Mouse (Mus musculus): ENCODE data around the gene 1190005I06Rik. TPM values are rescaled to one million over a fixed set of nuclear protein-coding genes. Genes with fewer than 3 reads are reported as not detected.

The 1190005I06Rik gene
- polyA plus RNA-seq (2016; fragmentation: Nextera tagmentation; extraction: Ambion mirVana), result 5.8 and 6.0 TPM in 2 replicates

DNA sequence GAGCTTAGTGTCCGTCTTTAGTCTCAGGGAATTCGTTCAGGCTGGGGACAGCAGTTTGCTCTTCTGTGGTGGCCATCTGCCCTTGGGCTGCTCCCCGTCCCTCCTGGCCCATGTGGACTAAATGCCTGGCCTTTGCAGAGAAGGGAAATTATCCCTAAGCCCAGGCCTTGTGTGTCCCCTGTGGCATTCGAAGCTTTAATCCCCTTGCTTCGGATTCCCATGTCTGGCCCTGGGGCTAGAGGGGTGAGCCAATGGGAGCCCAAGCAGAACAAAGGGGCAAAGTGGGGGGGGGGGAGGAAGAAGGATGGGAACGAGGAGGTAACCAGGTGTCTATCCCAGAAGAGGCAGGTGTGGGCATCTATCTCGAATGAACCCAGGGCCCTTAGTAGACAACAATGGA lies at the start of gene 1190005I06Rik:
Gene 1190005I06Rik (minus strand): TSS at position 101 of the 400 bp plus-strand sequence.
- Histone ChIP-seq H3K27me3 (no peaks in the 10 kb centered on the region), H3K27ac (no peak within 1 kb of the TSS), H3K4me2 (no peak within 1 kb of the TSS), H3K9me3 (no peaks in the 10 kb centered on the region), H3K9ac (replicated peaks) (no peak within 1 kb of the TSS), H3K36me3 (peaks cover 10% of the 10 kb centered on the region; the same call in 1 of the 2 replicates), H3K4me3 (replicated peaks) (no peak within 1 kb of the TSS), H3K4me1 (replicated peaks) (no peaks in the 10 kb centered on the region; the same call in 1 of the 2 replicates)
- WGBS, result 59% methylated on average over 7 of the region's 7 CpGs
- ATAC-seq (ENCODE audit: insufficient number of reproducible peaks, insufficient read depth, low FRiP score, low TSS enrichment, low read depth), result no peak

DNA sequence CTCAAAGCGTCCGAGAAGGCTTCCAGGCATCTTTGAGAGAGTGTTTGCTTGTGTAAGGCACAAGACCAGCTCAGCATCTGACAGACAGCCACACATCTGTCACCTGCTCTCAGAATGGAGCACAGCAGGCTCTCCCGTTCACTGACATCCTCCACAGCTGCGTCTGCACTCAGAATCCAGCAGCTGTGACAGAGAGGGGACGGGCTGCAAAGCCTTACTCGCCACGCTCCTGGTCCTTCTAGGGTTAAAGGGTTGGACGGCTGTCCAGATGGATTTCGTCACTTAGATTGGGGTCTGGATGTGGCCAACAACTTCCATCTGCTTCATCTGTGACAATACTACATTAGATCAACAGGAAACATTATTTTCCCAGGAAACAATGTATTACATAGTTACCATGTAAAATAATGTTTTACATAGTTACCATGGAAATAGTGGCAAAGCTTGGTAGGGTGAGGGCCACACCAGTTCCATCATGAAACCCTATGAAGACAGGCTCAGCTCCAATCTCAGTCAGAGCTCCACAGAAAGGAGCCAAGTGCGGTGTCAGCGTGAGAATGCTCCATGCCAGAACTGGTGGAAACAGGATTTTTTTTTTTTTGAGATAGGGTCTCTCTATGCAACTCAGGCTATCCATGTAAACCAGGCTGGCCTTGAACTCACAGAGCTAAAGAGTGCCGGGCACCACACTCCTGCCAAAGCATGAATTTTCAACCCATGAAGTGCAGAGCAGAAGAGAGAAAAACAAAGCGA lies 49.1 kb upstream of the 1190005I06Rik start:
- H3K4me2 ChIP-seq, result no peak overlapping the region
- 44% methylated on average over 13 of the region's 13 CpGs for WGBS
- no peaks in the 10 kb centered on the region for H3K36me3 ChIP-seq
- H3K27me3 ChIP-seq, result peaks cover 9% of the 10 kb centered on the region
- peaks cover 10% of the 10 kb centered on the region; the same call in 1 of the 2 replicates for H3K4me1 ChIP-seq (replicated peaks)
- no peak for ATAC-seq (ENCODE audit: insufficient number of reproducible peaks, insufficient read depth, low FRiP score, low TSS enrichment, low read depth)
- no peak overlapping the region for H3K4me3 ChIP-seq (replicated peaks)
- H3K9me3 ChIP-seq, result peaks cover 6% of the 10 kb centered on the region; the same call in 1 of the 2 replicates
- no peak overlapping the region for H3K27ac ChIP-seq
- H3K9ac ChIP-seq (replicated peaks), result no peak overlapping the region

DNA sequence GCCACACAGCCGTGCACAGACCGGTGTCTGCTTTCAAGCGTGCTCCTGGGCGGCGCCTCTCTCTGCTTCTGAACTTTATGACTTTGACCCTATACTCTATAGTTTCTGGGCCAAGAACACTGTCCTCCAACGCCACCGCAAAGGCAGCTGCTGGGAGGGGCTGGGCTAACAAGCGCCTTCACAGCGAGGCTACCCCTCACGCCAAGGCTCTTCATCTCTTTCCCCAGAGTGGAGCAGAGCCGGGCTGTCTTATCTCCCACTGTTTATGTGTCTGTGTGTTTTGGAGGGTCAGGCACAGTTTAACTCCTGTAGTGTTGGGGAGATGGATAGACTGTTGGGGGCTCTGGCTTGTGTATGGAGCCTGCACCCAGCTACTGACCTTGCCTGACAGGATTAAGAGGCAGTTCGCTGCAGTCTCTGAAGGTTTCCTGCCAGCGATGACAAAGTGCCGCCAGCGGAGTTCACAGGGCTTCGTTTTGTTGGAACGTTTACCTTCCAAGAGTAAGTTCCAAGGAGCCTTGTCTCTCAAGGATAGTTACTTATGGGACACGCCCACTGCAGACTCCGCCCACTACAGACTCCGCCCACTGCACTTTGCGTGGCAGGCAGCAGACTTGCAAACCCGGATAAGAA lies 46.5 kb upstream of the 1190005I06Rik start:
- Histone ChIP-seq H3K36me3 (no peaks in the 10 kb centered on the region), H3K4me1 (replicated peaks) (peaks cover 9% of the 10 kb centered on the region; the same call in 1 of the 2 replicates), H3K27me3 (0 out of 2 replicates have a peak, but pooled peaks cover 6% of the 10 kb centered on the region), H3K9ac (replicated peaks) (no peak overlapping the region), H3K4me2 (no peak overlapping the region), H3K9me3 (peaks cover 6% of the 10 kb centered on the region; the same call in 1 of the 2 replicates), H3K4me3 (replicated peaks) (no peak overlapping the region), H3K27ac (no peak overlapping the region)
- ATAC-seq (ENCODE audit: insufficient number of reproducible peaks, insufficient read depth, low FRiP score, low TSS enrichment, low read depth), result no peak
- WGBS, result 20% methylated on average over 22 of the region's 22 CpGs

DNA sequence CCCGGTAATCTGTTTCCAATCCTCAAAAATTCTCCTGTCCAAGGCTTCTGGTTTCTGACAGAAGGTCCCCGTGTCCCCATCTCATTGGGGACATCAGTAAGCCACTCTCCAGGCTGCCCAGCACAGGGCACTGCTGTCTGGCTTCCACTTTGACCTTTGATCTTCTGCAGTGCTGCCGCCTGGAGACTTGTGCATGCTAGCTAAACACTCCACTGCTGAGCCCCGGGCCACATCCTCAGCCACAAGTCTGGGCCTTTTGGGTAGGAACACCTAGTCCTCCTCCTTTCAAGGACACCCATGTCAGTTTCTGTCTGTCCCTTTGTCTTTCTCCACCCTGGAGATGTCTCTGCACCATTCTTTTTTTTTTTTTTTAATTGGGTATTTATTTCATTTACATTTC lies 45.5 kb upstream of the 1190005I06Rik start:
- H3K27ac ChIP-seq, result no peak overlapping the region
- no peaks in the 10 kb centered on the region for H3K36me3 ChIP-seq
- no peak overlapping the region for H3K4me2 ChIP-seq
- no peak for ATAC-seq (ENCODE audit: insufficient number of reproducible peaks, insufficient read depth, low FRiP score, low TSS enrichment, low read depth)
- H3K4me1 ChIP-seq (replicated peaks), result peaks cover 9% of the 10 kb centered on the region; the same call in 1 of the 2 replicates
- H3K4me3 ChIP-seq (replicated peaks), result no peak overlapping the region
- H3K9ac ChIP-seq (replicated peaks), result no peak overlapping the region
- WGBS, result 48% methylated on average over 4 of the region's 4 CpGs
- peaks cover 14% of the 10 kb centered on the region; the same call in 1 of the 2 replicates for H3K27me3 ChIP-seq
- peaks cover 2% of the 10 kb centered on the region; the same call in 1 of the 2 replicates for H3K9me3 ChIP-seq

DNA sequence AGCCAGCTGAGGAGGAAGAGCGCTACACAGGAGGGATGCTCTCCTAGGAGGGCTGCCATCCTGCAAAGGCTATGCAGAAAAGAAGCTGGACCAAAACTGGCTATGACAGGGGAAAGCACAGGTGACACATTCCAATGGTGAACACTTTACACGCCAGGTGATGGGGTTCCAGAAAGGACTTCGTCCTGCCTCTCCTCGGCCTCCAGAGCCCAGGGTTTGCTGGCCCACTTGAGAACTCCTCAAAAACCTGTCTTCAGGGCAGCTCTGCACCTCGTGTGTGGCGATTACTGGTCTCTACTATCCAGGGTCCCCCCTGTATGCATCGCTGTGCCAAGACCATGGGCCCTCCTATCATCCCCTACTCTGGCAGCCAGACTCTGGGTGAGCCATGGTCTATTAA lies 41.1 kb upstream of the 1190005I06Rik start:
- H3K27me3 ChIP-seq, result peaks cover 9% of the 10 kb centered on the region; the same call in 1 of the 2 replicates
- WGBS, result 87% methylated on average over 7 of the region's 7 CpGs
- no peak overlapping the region for H3K4me3 ChIP-seq (replicated peaks)
- ATAC-seq (ENCODE audit: insufficient number of reproducible peaks, insufficient read depth, low FRiP score, low TSS enrichment, low read depth), result no peak
- no peak overlapping the region for H3K4me2 ChIP-seq
- peaks cover 12% of the 10 kb centered on the region for H3K4me1 ChIP-seq (replicated peaks)
- no peak overlapping the region for H3K27ac ChIP-seq
- no peak overlapping the region for H3K9ac ChIP-seq (replicated peaks)
- no peaks in the 10 kb centered on the region for H3K36me3 ChIP-seq
- H3K9me3 ChIP-seq, result no peaks in the 10 kb centered on the region

DNA sequence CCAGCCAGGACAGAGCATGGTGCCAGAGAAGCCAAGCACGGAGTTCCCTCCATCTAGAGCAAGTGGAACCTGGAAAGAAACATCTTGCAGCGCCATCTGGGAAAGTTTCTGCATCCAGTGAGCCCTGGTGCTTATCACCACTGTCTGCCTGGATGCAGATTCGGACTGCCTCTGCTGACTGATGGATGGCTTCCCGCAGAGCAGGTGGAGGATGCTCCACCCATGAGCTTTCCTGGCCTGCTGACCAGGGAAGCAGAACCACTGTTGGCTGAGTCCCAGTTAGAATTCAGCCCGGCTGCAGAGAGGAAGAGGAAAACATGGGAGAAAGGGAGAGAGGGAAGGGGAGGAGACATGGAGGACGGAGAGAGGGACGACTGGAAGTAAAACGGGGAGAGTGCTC lies 40.4 kb upstream of the 1190005I06Rik start:
- ATAC-seq (ENCODE audit: insufficient number of reproducible peaks, insufficient read depth, low FRiP score, low TSS enrichment, low read depth), result no peak
- Histone ChIP-seq H3K9me3 (no peaks in the 10 kb centered on the region), H3K36me3 (no peaks in the 10 kb centered on the region), H3K4me2 (no peak overlapping the region), H3K27me3 (peaks cover 9% of the 10 kb centered on the region; the same call in 1 of the 2 replicates), H3K4me1 (replicated peaks) (peaks cover 12% of the 10 kb centered on the region), H3K27ac (no peak overlapping the region), H3K9ac (replicated peaks) (no peak overlapping the region), H3K4me3 (replicated peaks) (no peak overlapping the region)
- WGBS, result 76% methylated on average over 8 of the region's 8 CpGs

DNA sequence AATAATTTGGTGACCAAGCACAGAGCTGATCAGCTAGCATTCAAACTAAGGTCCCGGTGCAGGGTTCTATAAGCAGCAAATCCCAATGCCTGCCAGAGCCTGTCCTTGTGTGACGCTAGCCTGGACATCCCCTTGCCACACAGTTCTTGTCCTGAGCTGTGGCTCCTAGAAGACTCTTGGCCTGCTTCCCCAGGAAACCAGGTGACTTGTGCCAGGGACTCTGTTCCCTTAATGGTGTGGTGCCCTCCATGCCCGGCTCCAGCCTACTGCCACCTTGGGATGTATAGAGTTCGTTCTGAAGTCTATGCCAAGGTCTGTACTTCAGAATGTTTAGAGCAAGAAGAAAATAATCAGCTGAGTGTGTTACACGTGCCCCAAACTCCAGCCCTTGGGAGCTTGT lies 39.1 kb upstream of the 1190005I06Rik start:
- Histone ChIP-seq H3K36me3 (no peaks in the 10 kb centered on the region), H3K27ac (no peak overlapping the region), H3K9me3 (no peaks in the 10 kb centered on the region), H3K4me2 (no peak overlapping the region), H3K9ac (replicated peaks) (no peak overlapping the region), H3K27me3 (peaks cover 9% of the 10 kb centered on the region; the same call in 1 of the 2 replicates), H3K4me3 (replicated peaks) (no peak overlapping the region), H3K4me1 (replicated peaks) (peaks cover 12% of the 10 kb centered on the region)
- 80% methylated on average over 5 of the region's 5 CpGs for WGBS
- no peak for ATAC-seq (ENCODE audit: insufficient number of reproducible peaks, insufficient read depth, low FRiP score, low TSS enrichment, low read depth)

DNA sequence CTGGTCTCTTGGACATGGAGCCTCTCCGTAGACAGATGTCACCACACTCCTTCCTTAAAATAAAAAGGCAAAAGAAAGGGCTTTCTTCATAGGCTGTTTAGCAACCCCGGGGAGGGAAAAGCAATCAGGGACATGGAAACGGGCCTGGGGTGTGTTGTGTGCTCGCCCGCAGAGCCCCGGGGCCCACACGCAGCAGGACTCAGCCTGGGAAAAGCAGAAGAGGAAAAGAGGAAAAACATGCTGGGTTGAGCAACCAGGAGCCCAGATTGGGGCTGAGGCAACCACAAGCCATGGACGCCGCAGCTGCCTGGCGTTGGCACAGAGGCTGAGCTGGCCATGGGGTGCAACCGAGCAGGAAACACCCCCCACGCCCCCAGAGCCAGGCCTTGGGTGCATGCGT lies 38.6 kb upstream of the 1190005I06Rik start:
- no peak for ATAC-seq (ENCODE audit: insufficient number of reproducible peaks, insufficient read depth, low FRiP score, low TSS enrichment, low read depth)
- Histone ChIP-seq H3K36me3 (no peaks in the 10 kb centered on the region), H3K9ac (replicated peaks) (no peak overlapping the region), H3K27me3 (peaks cover 9% of the 10 kb centered on the region; the same call in 1 of the 2 replicates), H3K4me3 (replicated peaks) (no peak overlapping the region), H3K27ac (no peak overlapping the region), H3K9me3 (no peaks in the 10 kb centered on the region), H3K4me2 (no peak overlapping the region), H3K4me1 (replicated peaks) (peaks cover 12% of the 10 kb centered on the region)
- 80% methylated on average over 13 of the region's 13 CpGs for WGBS

DNA sequence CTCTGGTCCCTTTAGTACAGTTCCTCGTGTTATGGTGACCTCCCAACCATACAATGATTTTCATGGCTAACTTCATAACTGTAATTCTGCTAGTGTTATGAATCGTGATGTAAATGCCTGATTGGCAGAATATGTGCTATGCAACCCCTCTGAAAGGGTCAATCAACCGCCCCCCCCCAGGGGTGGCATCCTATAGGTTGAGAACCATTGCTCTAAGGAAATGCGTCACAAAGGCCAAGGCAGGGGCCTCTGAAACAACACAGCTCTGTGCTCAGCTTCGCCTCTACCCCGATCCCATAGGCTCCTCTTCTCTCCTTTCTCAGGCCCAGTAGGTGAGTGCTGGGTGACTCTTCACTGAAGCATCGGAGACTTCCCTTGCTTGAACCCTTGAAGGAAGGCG lies 38.2 kb upstream of the 1190005I06Rik start:
- no peaks in the 10 kb centered on the region for H3K9me3 ChIP-seq
- no peak overlapping the region for H3K4me2 ChIP-seq
- peak overlapping the region; percentile 53; the same call in 1 of the 2 replicates for H3K27ac ChIP-seq
- 82% methylated on average over 8 of the region's 8 CpGs for WGBS
- no peak overlapping the region for H3K4me3 ChIP-seq (replicated peaks)
- peaks cover 12% of the 10 kb centered on the region for H3K4me1 ChIP-seq (replicated peaks)
- ATAC-seq (ENCODE audit: insufficient number of reproducible peaks, insufficient read depth, low FRiP score, low TSS enrichment, low read depth), result no peak
- H3K9ac ChIP-seq (replicated peaks), result no peak overlapping the region
- no peaks in the 10 kb centered on the region for H3K36me3 ChIP-seq
- peaks cover 9% of the 10 kb centered on the region; the same call in 1 of the 2 replicates for H3K27me3 ChIP-seq

DNA sequence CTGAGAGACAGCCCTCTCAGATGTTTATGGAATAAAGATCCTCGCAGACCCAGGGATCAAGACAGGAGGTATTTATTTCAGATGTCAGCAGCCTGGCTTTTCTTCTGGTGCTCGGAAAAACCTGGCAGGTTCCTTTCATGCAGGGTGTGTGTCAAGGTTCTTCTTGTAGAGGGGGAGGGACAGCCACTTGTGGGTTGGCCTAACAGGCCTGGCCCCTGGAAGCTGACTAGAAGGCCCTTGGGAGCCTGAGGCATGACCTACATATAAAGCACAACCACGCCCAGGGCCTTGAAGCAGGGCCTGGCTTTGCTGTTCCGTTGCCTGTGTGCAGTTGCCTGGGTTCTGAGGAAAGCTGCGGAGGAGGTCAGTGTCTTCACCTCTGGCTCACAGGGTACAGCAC lies 37.7 kb upstream of the 1190005I06Rik start:
- no peak overlapping the region for H3K9ac ChIP-seq (replicated peaks)
- ATAC-seq (ENCODE audit: insufficient number of reproducible peaks, insufficient read depth, low FRiP score, low TSS enrichment, low read depth), result no peak
- 59% methylated on average over 5 of the region's 5 CpGs for WGBS

DNA sequence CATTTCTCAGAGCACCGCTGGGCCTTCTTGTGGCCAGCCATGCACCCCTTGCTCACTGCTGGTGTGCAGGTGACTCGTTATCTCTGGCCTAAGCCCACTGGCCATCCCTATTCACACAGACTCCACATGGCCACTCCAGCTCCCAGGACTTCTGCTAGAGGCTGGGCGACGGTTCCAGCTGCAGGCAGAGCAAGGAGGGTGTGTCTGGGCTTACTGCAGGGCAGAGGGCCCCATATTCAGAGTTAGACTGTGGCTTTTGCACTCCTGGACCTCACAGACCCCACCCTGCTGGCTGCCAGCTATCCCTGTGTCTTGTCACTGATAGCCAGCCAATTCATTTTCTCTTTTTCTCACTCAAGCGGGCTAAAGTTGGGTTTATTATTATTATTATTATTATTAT lies 36.6 kb upstream of the 1190005I06Rik start:
- no peak for ATAC-seq (ENCODE audit: insufficient number of reproducible peaks, insufficient read depth, low FRiP score, low TSS enrichment, low read depth)
- 52% methylated on average over 5 of the region's 5 CpGs for WGBS
- no peaks in the 10 kb centered on the region for H3K36me3 ChIP-seq
- no peak overlapping the region for H3K9ac ChIP-seq (replicated peaks)
- no peak overlapping the region for H3K27ac ChIP-seq
- no peak overlapping the region for H3K4me2 ChIP-seq
- peaks cover 12% of the 10 kb centered on the region for H3K4me1 ChIP-seq (replicated peaks)
- H3K4me3 ChIP-seq (replicated peaks), result no peak overlapping the region
- H3K9me3 ChIP-seq, result no peaks in the 10 kb centered on the region
- peaks cover 17% of the 10 kb centered on the region; the same call in 1 of the 2 replicates for H3K27me3 ChIP-seq

More for the DNA sequence above, 37.7 kb upstream of the 1190005I06Rik start:
- Histone ChIP-seq H3K27me3 (peaks cover 9% of the 10 kb centered on the region; the same call in 1 of the 2 replicates), H3K9me3 (no peaks in the 10 kb centered on the region), H3K4me1 (replicated peaks) (peaks cover 12% of the 10 kb centered on the region), H3K4me3 (replicated peaks) (no peak overlapping the region), H3K36me3 (no peaks in the 10 kb centered on the region), H3K27ac (peak overlapping the region; percentile 53; the same call in 1 of the 2 replicates), H3K4me2 (no peak overlapping the region)
